Mouse (Mus musculus): ENCODE results near the gene Igf2bp1. TPM values are rescaled to one million over a fixed set of nuclear protein-coding genes. Genes with fewer than 3 reads are reported as not detected.
A peak's percentile ranks its signal among the peaks of the same experiment; 100 is the strongest.

Igf2bp1 gene
- polyA plus RNA-seq, 1 experiment from 2014 or later = 104 TPM

DNA sequence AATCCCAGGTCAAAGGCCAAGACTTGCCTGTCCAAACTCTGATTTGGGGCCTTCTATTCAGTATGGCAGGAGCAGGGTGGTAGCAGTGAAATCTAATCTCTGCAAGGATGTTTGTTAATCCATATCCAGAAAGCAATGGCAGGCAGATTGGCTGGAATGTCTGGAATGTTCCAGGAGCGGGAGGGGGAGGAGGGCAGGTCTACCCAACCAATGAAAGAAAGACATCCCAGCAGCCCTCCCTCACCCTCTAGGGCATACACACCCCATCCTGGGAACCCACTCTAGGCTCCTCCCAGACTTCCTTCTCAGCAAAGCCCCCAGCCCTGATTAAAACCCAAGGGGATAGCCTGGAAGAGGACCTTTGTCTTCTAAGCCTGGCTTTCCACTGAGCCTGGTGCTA, 23.3 kb downstream of the Igf2bp1 start:
- no peak overlapping the region for H3K9ac ChIP-seq (replicated peaks)
- H3K36me3 ChIP-seq = peaks cover 32% of the 10 kb centered on the region
- ATAC-seq (ENCODE audit: low FRiP score, low read depth) = no peak
- WGBS = 13% methylated on average over 1 of the region's 1 CpGs
- peak overlapping the region; percentile 46; the same call in 1 of the 2 replicates for H3K27ac ChIP-seq (replicated peaks)
- H3K4me1 ChIP-seq = peaks cover 24% of the 10 kb centered on the region
- H3K9me3 ChIP-seq = no peaks in the 10 kb centered on the region
- no peak overlapping the region for H3K4me2 ChIP-seq (replicated peaks)
- no peak overlapping the region for H3K4me3 ChIP-seq
- no peaks in the 10 kb centered on the region for H3K27me3 ChIP-seq

DNA sequence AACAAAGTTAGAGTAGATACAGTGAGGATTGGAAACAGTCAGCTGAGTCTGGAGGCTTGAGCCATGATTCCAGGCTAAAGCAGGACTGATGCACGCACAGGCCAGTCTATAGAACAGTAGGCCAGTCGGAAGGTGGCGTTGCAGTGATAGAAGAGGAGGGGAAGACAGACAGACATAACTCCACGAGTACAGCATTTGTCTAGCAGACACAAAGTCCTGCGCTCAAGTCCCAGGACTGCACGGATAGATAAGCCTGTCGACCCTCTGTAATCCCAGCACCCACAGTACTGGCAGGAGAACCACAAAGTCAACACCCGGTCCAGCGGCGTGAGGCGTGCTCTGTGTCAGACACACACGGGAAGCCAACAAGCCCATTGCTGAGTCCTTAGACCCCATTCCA, 23.9 kb downstream of the Igf2bp1 start:
- WGBS = 83% methylated on average over 12 of the region's 12 CpGs
- no peak overlapping the region for H3K4me2 ChIP-seq (replicated peaks)
- H3K4me1 ChIP-seq = peaks cover 24% of the 10 kb centered on the region
- peak overlapping the region; percentile 31; the same call in 1 of the 2 replicates for H3K27ac ChIP-seq (replicated peaks)
- no peak for ATAC-seq (ENCODE audit: low FRiP score, low read depth)
- no peaks in the 10 kb centered on the region for H3K27me3 ChIP-seq
- no peak overlapping the region for H3K4me3 ChIP-seq
- H3K9ac ChIP-seq (replicated peaks) = no peak overlapping the region
- no peaks in the 10 kb centered on the region for H3K9me3 ChIP-seq
- peaks cover 36% of the 10 kb centered on the region for H3K36me3 ChIP-seq

DNA sequence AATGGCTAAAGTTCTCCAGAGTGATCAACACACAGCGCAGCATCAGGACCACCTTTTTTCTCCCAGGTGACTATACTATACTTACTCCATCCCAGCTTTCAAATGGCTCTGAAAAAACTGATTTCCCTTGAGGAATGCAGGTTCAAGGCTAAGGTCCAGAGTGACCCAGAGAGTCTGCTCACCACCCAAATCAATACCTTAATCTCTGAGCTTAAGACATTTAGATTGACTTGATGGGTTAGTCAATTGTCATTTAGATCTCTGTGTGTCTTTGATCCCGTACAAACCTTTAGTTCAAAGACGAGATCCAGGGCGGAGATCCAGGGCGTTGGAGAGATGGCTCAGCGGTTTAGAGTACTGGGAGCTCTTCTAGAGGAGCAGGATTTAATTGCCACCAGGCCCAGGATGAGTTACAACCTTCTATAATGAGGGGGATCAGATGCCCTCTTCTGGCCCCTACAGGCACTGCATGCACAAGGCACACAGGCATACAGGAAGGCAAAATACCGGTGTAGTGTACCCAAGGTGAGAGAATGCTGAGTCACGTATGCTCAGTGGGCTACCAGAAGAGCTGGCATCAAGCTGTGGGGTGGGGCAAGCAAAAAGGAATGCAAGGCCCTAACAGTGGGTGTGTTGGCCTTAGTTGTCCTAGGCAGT, 24.9 kb downstream of the Igf2bp1 start:
- Histone ChIP-seq H3K4me1 (peaks cover 24% of the 10 kb centered on the region), H3K27me3 (no peaks in the 10 kb centered on the region), H3K4me2 (replicated peaks) (no peak overlapping the region), H3K27ac (replicated peaks) (no peak overlapping the region), H3K9me3 (no peaks in the 10 kb centered on the region), H3K9ac (replicated peaks) (no peak overlapping the region), H3K4me3 (no peak overlapping the region), H3K36me3 (peaks cover 45% of the 10 kb centered on the region)
- no peak for ATAC-seq (ENCODE audit: low FRiP score, low read depth)
- WGBS = 62% methylated on average over 8 of the region's 8 CpGs

DNA sequence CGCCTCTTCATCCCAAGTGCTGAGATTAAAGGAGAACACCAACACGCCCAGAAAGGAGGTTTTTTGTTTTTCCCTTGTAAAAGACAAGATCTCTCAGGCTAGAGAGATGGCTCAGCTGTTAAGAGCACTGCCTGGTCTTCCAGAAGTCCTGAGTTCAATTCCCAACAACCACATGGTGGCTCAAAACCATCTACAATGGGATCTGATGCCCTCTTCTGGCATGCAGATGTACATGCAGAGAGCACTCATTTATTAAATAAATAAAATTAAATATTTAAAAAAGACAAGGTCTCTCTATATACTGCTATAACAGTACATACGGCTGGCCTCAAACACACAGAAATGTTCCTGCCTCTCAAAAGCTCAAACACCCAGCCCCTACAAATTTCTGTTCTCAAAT, 27.3 kb downstream of the Igf2bp1 start:
- no peak for ATAC-seq (ENCODE audit: low FRiP score, low read depth)
- peaks cover 65% of the 10 kb centered on the region for H3K36me3 ChIP-seq
- no peak overlapping the region for H3K4me3 ChIP-seq
- peaks cover 17% of the 10 kb centered on the region for H3K4me1 ChIP-seq
- H3K27ac ChIP-seq (replicated peaks) = no peak overlapping the region
- no peaks in the 10 kb centered on the region for H3K27me3 ChIP-seq
- no peaks in the 10 kb centered on the region for H3K9me3 ChIP-seq
- H3K9ac ChIP-seq (replicated peaks) = no peak overlapping the region
- WGBS = 89% methylated on average over 3 of the region's 3 CpGs
- no peak overlapping the region for H3K4me2 ChIP-seq (replicated peaks)

DNA sequence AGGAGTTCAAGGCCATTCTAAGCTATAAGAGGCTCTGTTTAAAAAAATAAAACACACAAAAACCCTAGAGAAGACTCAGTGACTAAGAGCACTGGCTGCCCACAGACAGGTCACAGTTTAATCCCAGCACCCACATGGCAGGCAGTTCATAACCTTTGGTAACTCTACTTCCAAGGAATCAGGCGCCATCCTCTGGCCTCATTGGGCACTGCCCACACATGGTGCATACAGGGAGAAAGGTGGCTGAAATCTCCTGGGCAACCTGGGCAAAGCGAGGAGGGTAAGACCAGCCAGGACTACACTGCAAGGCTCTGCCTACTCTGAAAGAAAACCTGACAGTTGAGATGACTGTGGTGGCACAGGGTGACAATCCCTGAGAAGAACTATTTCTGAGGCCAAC, 29.4 kb downstream of the Igf2bp1 start:
- peaks cover 84% of the 10 kb centered on the region for H3K36me3 ChIP-seq
- H3K4me3 ChIP-seq = no peak overlapping the region
- H3K27me3 ChIP-seq = no peaks in the 10 kb centered on the region
- no peak for ATAC-seq (ENCODE audit: low FRiP score, low read depth)
- WGBS = 95% methylated on average over 2 of the region's 2 CpGs
- 0 out of 2 replicates have a peak, but pooled peaks cover 3% of the 10 kb centered on the region for H3K4me1 ChIP-seq
- H3K27ac ChIP-seq (replicated peaks) = no peak overlapping the region
- H3K9ac ChIP-seq (replicated peaks) = no peak overlapping the region
- H3K4me2 ChIP-seq (replicated peaks) = no peak overlapping the region
- H3K9me3 ChIP-seq = no peaks in the 10 kb centered on the region

DNA sequence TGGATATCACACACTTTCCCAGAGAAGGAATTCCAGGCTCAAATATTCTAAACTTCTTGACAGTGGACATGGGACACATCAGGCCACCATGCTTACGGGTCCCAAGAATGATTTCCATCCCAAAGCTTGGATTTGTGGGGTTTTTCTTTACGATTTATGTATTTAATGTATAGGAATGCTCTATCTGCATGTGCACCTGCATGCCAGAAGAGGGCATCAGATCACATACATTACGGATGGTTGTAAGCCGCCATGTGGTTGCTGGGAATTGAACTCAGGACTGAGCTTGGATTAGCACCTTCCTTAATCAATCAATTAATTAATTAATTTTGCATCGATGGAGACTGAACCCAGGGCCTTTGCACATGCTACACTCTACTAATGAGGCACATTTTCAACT, 30.0 kb downstream of the Igf2bp1 start:
- 91% methylated on average over 5 of the region's 5 CpGs for WGBS
- ATAC-seq (ENCODE audit: low FRiP score, low read depth) = no peak
- Histone ChIP-seq H3K4me3 (no peak overlapping the region), H3K36me3 (peaks cover 88% of the 10 kb centered on the region), H3K9ac (replicated peaks) (no peak overlapping the region), H3K9me3 (no peaks in the 10 kb centered on the region), H3K4me1 (no peaks in the 10 kb centered on the region), H3K4me2 (replicated peaks) (no peak overlapping the region), H3K27ac (replicated peaks) (no peak overlapping the region), H3K27me3 (no peaks in the 10 kb centered on the region)

DNA sequence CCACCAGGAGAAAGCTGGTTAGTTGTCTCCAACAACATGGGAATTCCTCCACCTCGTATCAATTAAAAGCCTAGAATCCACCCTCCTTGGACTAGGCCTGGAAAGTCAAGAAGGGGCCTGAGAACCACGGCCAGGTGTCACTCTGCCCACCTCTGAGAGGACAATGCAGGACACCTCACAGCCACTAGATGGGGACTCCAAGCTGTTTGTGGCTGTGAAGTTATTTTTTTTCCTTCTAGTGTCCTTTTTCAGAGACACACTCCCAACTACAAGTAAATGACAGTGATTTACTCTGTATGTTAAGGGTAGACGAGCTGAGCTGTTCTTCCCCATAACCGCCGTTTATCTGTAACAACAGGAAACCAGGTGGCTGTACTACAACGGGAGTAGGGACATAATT, 32.6 kb downstream of the Igf2bp1 start:
- H3K27me3 ChIP-seq = no peaks in the 10 kb centered on the region
- no peak for ATAC-seq (ENCODE audit: low FRiP score, low read depth)
- H3K4me3 ChIP-seq = no peak overlapping the region
- H3K36me3 ChIP-seq = peaks cover 98% of the 10 kb centered on the region
- H3K9ac ChIP-seq (replicated peaks) = no peak overlapping the region
- no peak overlapping the region for H3K27ac ChIP-seq (replicated peaks)
- 94% methylated on average over 6 of the region's 6 CpGs for WGBS
- no peak overlapping the region for H3K4me2 ChIP-seq (replicated peaks)
- H3K9me3 ChIP-seq = no peaks in the 10 kb centered on the region
- no peaks in the 10 kb centered on the region for H3K4me1 ChIP-seq

DNA sequence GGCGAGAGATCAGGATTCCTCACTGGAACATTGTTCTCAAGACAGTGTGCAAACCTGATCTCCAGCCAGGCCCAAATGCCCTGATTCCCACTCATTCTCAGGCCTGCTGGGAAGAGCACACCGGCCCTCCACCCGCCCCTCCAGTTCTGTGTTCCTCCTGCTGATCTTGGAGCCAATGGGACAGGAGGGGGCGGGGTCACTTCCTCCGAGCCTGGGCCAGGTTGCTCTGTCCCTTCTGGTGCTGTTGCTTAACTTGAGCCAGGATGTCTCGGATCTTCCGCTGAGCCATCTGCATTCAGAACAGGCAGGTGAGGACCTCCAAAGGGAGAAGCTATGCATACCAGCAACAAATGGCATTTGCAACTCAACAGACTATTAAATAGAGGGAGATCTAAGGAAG, 42.4 kb downstream of the Igf2bp1 start:
- ATAC-seq (ENCODE audit: low FRiP score, low read depth) = no peak
- Histone ChIP-seq H3K9ac (replicated peaks) (no peak overlapping the region), H3K9me3 (no peaks in the 10 kb centered on the region), H3K27me3 (no peaks in the 10 kb centered on the region), H3K4me1 (peaks cover 2% of the 10 kb centered on the region; the same call in 1 of the 2 replicates), H3K36me3 (peaks cover 83% of the 10 kb centered on the region), H3K27ac (replicated peaks) (no peak overlapping the region), H3K4me2 (replicated peaks) (no peak overlapping the region), H3K4me3 (no peak overlapping the region)
- 71% methylated on average over 7 of the region's 7 CpGs for WGBS

DNA sequence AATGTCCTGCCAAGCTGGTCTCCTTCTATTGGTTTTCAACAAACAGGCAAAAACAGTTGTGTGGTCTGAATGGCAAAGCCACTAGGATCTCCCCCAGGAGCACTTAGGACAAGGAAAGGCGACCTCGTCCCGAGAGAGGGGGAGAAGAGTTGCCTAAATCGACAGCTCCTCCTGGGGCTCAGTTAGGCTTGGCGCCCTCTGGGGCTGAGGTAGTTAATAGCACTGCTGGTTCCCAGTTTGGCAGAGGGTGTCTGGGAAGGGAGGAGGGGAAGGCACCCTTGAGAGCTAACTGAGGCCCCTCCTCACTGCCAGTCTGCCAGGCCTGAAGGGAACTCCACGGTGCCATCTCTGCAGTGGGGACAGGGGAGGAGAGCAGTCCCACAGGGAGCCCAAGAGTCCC, 46.6 kb downstream of the Igf2bp1 start:
- H3K36me3 ChIP-seq = peaks cover 44% of the 10 kb centered on the region
- no peak overlapping the region for H3K4me3 ChIP-seq
- 59% methylated on average over 6 of the region's 6 CpGs for WGBS
- ATAC-seq (ENCODE audit: low FRiP score, low read depth) = no peak
- no peaks in the 10 kb centered on the region for H3K27me3 ChIP-seq
- H3K4me2 ChIP-seq (replicated peaks) = no peak overlapping the region
- no peak overlapping the region for H3K9ac ChIP-seq (replicated peaks)
- peaks cover 14% of the 10 kb centered on the region; the same call in 1 of the 2 replicates for H3K4me1 ChIP-seq
- H3K9me3 ChIP-seq = no peaks in the 10 kb centered on the region
- no peak overlapping the region for H3K27ac ChIP-seq (replicated peaks)

DNA sequence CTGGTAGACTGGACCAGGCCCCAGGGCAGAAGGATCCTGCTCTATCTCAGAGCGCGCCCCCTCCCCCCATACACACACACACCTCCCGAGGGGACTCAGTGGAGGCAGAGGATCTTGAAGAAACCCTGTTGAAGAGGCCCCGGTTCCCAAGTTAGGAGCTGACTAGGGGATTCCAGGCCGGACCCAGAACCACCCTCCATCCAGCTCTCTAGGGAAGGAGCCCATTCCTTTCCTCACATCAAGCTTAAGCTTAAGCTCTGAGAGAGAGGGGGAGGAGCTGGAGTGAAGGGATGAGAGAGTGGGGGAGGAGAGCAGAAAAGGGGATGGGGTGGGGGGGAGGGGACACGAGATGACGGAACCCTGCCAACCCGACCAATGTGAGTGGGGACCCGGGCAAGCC, 47.5 kb downstream of the Igf2bp1 start:
- no peaks in the 10 kb centered on the region for H3K27me3 ChIP-seq
- peaks cover 14% of the 10 kb centered on the region; the same call in 1 of the 2 replicates for H3K4me1 ChIP-seq
- H3K4me3 ChIP-seq = no peak overlapping the region
- H3K27ac ChIP-seq (replicated peaks) = no peak overlapping the region
- no peak overlapping the region for H3K4me2 ChIP-seq (replicated peaks)
- 51% methylated on average over 9 of the region's 9 CpGs for WGBS
- H3K9ac ChIP-seq (replicated peaks) = no peak overlapping the region
- no peaks in the 10 kb centered on the region for H3K9me3 ChIP-seq
- no peak for ATAC-seq (ENCODE audit: low FRiP score, low read depth)
- peaks cover 37% of the 10 kb centered on the region for H3K36me3 ChIP-seq

DNA sequence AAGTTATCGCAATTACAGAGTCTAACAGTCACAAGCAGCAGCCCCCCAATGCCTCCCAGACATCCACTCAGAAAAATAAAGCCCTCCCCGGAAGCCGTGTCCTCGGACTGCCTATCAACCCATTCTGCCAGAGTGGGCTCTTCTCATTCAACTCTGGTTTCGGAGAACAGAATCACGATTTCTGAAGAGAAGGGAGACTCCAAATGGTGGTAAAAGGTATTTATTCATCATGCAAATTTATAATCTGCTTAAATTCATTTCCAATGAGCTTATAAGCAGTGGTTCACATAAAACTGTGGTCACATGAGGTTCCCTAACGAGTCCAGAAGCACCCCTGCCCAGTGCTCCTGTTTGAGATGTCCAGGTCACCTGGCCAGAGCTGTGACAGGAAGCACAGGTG, 48.3 kb downstream of the Igf2bp1 start:
- Histone ChIP-seq H3K4me2 (replicated peaks) (no peak overlapping the region; the same call in 1 of the 2 replicates), H3K27ac (replicated peaks) (0 out of 2 replicates have a peak overlapping the region, but pooled peaks have one; percentile 30), H3K36me3 (peaks cover 28% of the 10 kb centered on the region), H3K4me1 (peaks cover 14% of the 10 kb centered on the region; the same call in 1 of the 2 replicates), H3K9me3 (no peaks in the 10 kb centered on the region), H3K4me3 (no peak overlapping the region), H3K9ac (replicated peaks) (no peak overlapping the region), H3K27me3 (no peaks in the 10 kb centered on the region)
- ATAC-seq (ENCODE audit: low FRiP score, low read depth) = no peak
- WGBS = 65% methylated on average over 7 of the region's 7 CpGs

DNA sequence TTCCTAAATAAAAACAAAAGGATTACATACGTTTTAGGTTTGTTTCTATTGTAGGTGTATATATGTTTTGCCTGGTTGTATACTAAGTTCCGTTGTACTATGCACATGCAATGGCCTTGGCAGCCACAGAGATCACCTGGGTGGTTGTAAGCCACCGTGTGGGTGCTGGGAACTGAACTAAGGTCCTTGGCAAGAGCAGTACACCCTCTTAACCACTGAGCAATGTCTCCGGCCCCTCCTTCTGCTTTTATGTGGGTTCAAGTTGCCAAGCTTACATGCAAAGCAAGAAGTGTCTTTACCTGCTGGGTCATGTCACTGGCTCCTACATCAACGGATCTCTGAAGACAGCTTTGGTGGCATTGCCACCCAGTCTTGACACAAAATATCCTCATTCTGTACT, 52.4 kb downstream of the Igf2bp1 start:
- H3K4me2 ChIP-seq (replicated peaks) = no peak overlapping the region
- no peak overlapping the region for H3K4me3 ChIP-seq
- no peaks in the 10 kb centered on the region for H3K27me3 ChIP-seq
- peaks cover 12% of the 10 kb centered on the region; the same call in 1 of the 2 replicates for H3K4me1 ChIP-seq
- 0 out of 2 replicates have a peak, but pooled peaks cover 3% of the 10 kb centered on the region for H3K36me3 ChIP-seq
- no peak for ATAC-seq (ENCODE audit: low FRiP score, low read depth)
- no peak overlapping the region for H3K9ac ChIP-seq (replicated peaks)
- H3K9me3 ChIP-seq = no peaks in the 10 kb centered on the region
- no peak overlapping the region for H3K27ac ChIP-seq (replicated peaks)
- 88% methylated on average over 5 of the region's 5 CpGs for WGBS

All from midbrain, embryonic 12.5 days (tissue).